8 mouse cellular contexts compared by ENCODE assay signal in genomic region chr1:193152872-193153271, GRCm38 (mm10). TPM values are rescaled to one million over a fixed set of nuclear protein-coding genes. Genes with fewer than 3 reads are reported as not detected.
DNase-seq lines count a peak whose midpoint lies in the region; ATAC-seq lines count a peak whose summit lies in the region.

Gene Irf6, plus strand, starts transcription at chr1:193153111.

- H3K9me3 ChIP-seq in embryonic facial prominence, embryonic 13.5 days, result no peaks in the 10 kb centered on the region
- H3K9me3 ChIP-seq in stomach, embryonic 16.5 days (replicated peaks; ENCODE audit: control insufficient read depth, low read length), result no peaks in the 10 kb centered on the region

- H3K27me3 ChIP-seq in embryonic facial prominence, embryonic 13.5 days, result peaks cover 39% of the 10 kb centered on the region
- 0 out of 2 replicates have a peak, but pooled peaks cover 9% of the 10 kb centered on the region for H3K27me3 ChIP-seq in stomach, embryonic 16.5 days (ENCODE audit: control insufficient read depth, insufficient read depth, low read length)

- under 1% methylated on average over 30 of the region's 30 CpGs for WGBS in embryonic facial prominence, embryonic 13.5 days
- 1% methylated on average over 30 of the region's 30 CpGs for WGBS in stomach, embryonic 16.5 days

- peak within 1 kb of the TSS; percentile 64 for H3K4me2 ChIP-seq in embryonic facial prominence, embryonic 13.5 days
- peak within 1 kb of the TSS; percentile 59 for H3K4me2 ChIP-seq in stomach, embryonic 16.5 days (ENCODE audit: low read depth, low read length)

- peak within 1 kb of the TSS; percentile 64 for H3K9ac ChIP-seq in embryonic facial prominence, embryonic 13.5 days
- peak within 1 kb of the TSS; percentile 77 for H3K9ac ChIP-seq in stomach, embryonic 16.5 days (ENCODE audit: low read length)

- no peaks in the 10 kb centered on the region for H3K36me3 ChIP-seq in embryonic facial prominence, embryonic 13.5 days
- H3K36me3 ChIP-seq in stomach, embryonic 16.5 days (ENCODE audit: control insufficient read depth, insufficient read depth, low read length), result no peaks in the 10 kb centered on the region

- no peak within 1 kb of the TSS for H3K27ac ChIP-seq in embryonic facial prominence, embryonic 13.5 days
- peak within 1 kb of the TSS; percentile 87 for H3K27ac ChIP-seq in stomach, embryonic 16.5 days (ENCODE audit: low read length)

- DNase-seq in Muller cell, postnatal 12 days (ENCODE audit: inconsistent ontology term), result peak; percentile 44
- DNase-seq in heart, postnatal 14 days, result peak; percentile 44 to 52
- DNase-seq in kidney, postnatal 36 days, result peak; percentile 91 to 92
- DNase-seq in frontal cortex, postnatal 25 days (ENCODE audit: low spot score in 2 of 2), result no peak
- no peak for DNase-seq in layer of hippocampus, adult 8-10 months (ENCODE audit: low spot score in 2 of 2)

- H3K4me3 ChIP-seq in embryonic facial prominence, embryonic 13.5 days, result peak within 1 kb of the TSS; percentile 48
- peak within 1 kb of the TSS; percentile 54 for H3K4me3 ChIP-seq in stomach, embryonic 16.5 days (replicated peaks; ENCODE audit: low read length)

- peaks cover 58% of the 10 kb centered on the region for H3K4me1 ChIP-seq in embryonic facial prominence, embryonic 13.5 days
- peaks cover 16% of the 10 kb centered on the region for H3K4me1 ChIP-seq in stomach, embryonic 16.5 days (ENCODE audit: control insufficient read depth, insufficient read depth, low read length)

- ATAC-seq in embryonic facial prominence, embryonic 13.5 days (ENCODE audit: insufficient number of reproducible peaks, insufficient read depth, low FRiP score, low TSS enrichment, low read depth), result peak; percentile 94
- ATAC-seq in megakaryocyte progenitor cell, adult 5-6 weeks (replicated peaks; ENCODE audit: poor library complexity), result peak; percentile 86
- ATAC-seq in stomach, embryonic 16.5 days (ENCODE audit: insufficient read depth, low FRiP score), result peak; percentile 97

- intact Hi-C loops in heart, postnatal 14 days (cut with DNase I), result no loop called here

RNA-seq across cellular contexts. Expression of gene Irf6, which starts in this region (rescaled TPM):
- polyA plus RNA-seq in embryonic facial prominence, embryonic 13.5 days (2015; fragmentation: Nextera tagmentation; extraction: Ambion mirVana), result 33.4 and 37.7 TPM in 2 replicates
- 1 to 10 TPM; 3.7 to 4.1 TPM for total RNA-seq in heart, postnatal 14 days (2021)
- total RNA-seq in megakaryocyte progenitor cell, adult 5-6 weeks (2015), result 0.10 and 0.89 TPM in 2 replicates
- 0.10 and 0.46 TPM in 2 replicates for total RNA-seq in megakaryocyte progenitor cell, adult 5-6 weeks (2017)
- 74.0 and 91.4 TPM in 2 replicates for polyA plus RNA-seq in stomach, embryonic 16.5 days (2015; fragmentation: Nextera tagmentation; extraction: Ambion mirVana)
- total RNA-seq in layer of hippocampus, adult 8-10 months (2022), result 1 to 10 TPM in 2 of 4 experiments, under 1 TPM in 2; 0.67 to 3.4 (median 1.00) TPM

Comparison
In these comparisons a context has a peak if more than half of its experiments do, and no peak if none do; other contexts are left out.
1. Peak in ATAC-seq in megakaryocyte progenitor cell, adult 5-6 weeks; RNA of the gene not detected or under 1 TPM.
2. DNase-seq: peak in Muller cell, postnatal 12 days (single experiment), heart, postnatal 14 days (2 of 2) and kidney, postnatal 36 days (2 of 2); none in frontal cortex, postnatal 25 days (0 of 2) and layer of hippocampus, adult 8-10 months (0 of 2).
3. Peak in every context shown above with its lines, with median percentiles within 50 percentile points of each other: ATAC-seq.